Mouse (Mus musculus) limb, embryonic 11.5 days (tissue): ENCODE data around the gene Zranb1. TPM values are rescaled to one million over a fixed set of nuclear protein-coding genes. Genes with fewer than 3 reads are reported as not detected.

ENCODE experiments used
- ATAC-seq: fragments of 200-750 bp; cut with Nextera tagmentation; 2 replicates; pipeline ENCODE4 v1.8.0; 2017; ENCODE audit warnings: low read depth; ENCODE audit not compliant: insufficient number of reproducible peaks, low FRiP score, low TSS enrichment
- DNase-seq: peaks from one replicate; pipeline ENCODE4 v3.0.0-alpha.2; 2015; ENCODE audit warnings: low spot score
- H3K27ac ChIP-seq: fragments of 300-500 bp; sonication (generic); replicated peaks from 2 replicates; pipeline ENCODE4 v1.5.1; 2014; ENCODE audit warnings: low read depth, mild to moderate bottlenecking, low read length
- H3K27me3 ChIP-seq: fragments of 300-500 bp; sonication (generic); 2 replicates; pipeline ENCODE4 v1.6.1; 2014; ENCODE audit warnings: mild to moderate bottlenecking, low read length, mixed read lengths; ENCODE audit not compliant: control insufficient read depth, insufficient read depth
- H3K36me3 ChIP-seq: fragments of 300-500 bp; sonication (generic); 2 replicates; pipeline ENCODE4 v1.6.1; 2014; ENCODE audit warnings: mild to moderate bottlenecking, low read length, moderate library complexity, mixed read lengths; ENCODE audit not compliant: control insufficient read depth, insufficient read depth
- H3K4me1 ChIP-seq: fragments of 300-500 bp; sonication (generic); 2 replicates; pipeline ENCODE4 v1.6.1; 2014; ENCODE audit warnings: low read length, mixed read lengths; ENCODE audit not compliant: control insufficient read depth, insufficient read depth
- H3K4me2 ChIP-seq: fragments of 300-500 bp; sonication (generic); 2 replicates; pipeline ENCODE4 v1.6.1; 2014; ENCODE audit warnings: low read depth, mild to moderate bottlenecking, moderate library complexity; ENCODE audit not compliant: severe bottlenecking
- H3K4me3 ChIP-seq: fragments of 300-500 bp; sonication (generic); 2 replicates; pipeline ENCODE4 v1.5.1; 2014; ENCODE audit warnings: low read depth, low read length
- H3K9ac ChIP-seq: fragments of 300-500 bp; sonication (generic); 2 replicates; pipeline ENCODE4 v1.6.1; 2014; ENCODE audit warnings: mild to moderate bottlenecking, low read length
- H3K9me3 ChIP-seq: fragments of 300-500 bp; sonication (generic); 2 replicates; pipeline ENCODE4 v1.6.1; 2016; ENCODE audit warnings: low read length; ENCODE audit not compliant: control insufficient read depth
- WGBS: fragments of 180-500 bp; shearing (Covaris S2); extraction: QIAGEN DNeasy Blood & Tissue Kit; methylation state at CpG from one replicate; pipeline ENCODE4 v1.1.7; 2014; 5-methylcytosine and 5-hydroxymethylcytosine counted together
- polyA plus RNA-seq: library from polyadenylated mRNA; unstranded; fragments of >200 nt; fragmentation: Nextera tagmentation; extraction: Ambion mirVana; gene quantifications from 2 replicates; pipeline ENCODE4 v1.2.1, GENCODE M21; 2014

Gene Zranb1
- polyA plus RNA-seq, 1 experiment from 2014 or later, result 16.6 TPM

- Histone ChIP-seq H3K36me3 (peaks cover 4% of the 10 kb centered on the region; the same call in 1 of the 2 replicates), H3K4me3 (no peak overlapping the region), H3K27me3 (no peaks in the 10 kb centered on the region), H3K9me3 (no peaks in the 10 kb centered on the region), H3K4me2 (no peak overlapping the region), H3K27ac (no peak overlapping the region), H3K9ac (no peak overlapping the region), H3K4me1 (peaks cover 14% of the 10 kb centered on the region)
- ATAC-seq (no peak), DNase-seq (no peak)
- 94% methylated on average over 3 of the region's 3 CpGs for WGBS
Measured at GRCm38 (mm10) chr7:133010477-133010876, 79.5 kb downstream of the Zranb1 start.

- H3K27me3 ChIP-seq, result no peaks in the 10 kb centered on the region
- ATAC-seq, result no peak
- WGBS, result 60% methylated on average over 5 of the region's 5 CpGs
- H3K9ac ChIP-seq, result no peak overlapping the region
- H3K4me3 ChIP-seq, result no peak overlapping the region
- no peak overlapping the region for H3K4me2 ChIP-seq
- H3K27ac ChIP-seq, result no peak overlapping the region
- H3K4me1 ChIP-seq, result peaks cover 20% of the 10 kb centered on the region
- no peaks in the 10 kb centered on the region for H3K9me3 ChIP-seq
- H3K36me3 ChIP-seq, result peaks cover 4% of the 10 kb centered on the region; the same call in 1 of the 2 replicates
- no peak for DNase-seq
Measured at GRCm38 (mm10) chr7:133011191-133011590, 80.2 kb downstream of the Zranb1 start.

DNA sequence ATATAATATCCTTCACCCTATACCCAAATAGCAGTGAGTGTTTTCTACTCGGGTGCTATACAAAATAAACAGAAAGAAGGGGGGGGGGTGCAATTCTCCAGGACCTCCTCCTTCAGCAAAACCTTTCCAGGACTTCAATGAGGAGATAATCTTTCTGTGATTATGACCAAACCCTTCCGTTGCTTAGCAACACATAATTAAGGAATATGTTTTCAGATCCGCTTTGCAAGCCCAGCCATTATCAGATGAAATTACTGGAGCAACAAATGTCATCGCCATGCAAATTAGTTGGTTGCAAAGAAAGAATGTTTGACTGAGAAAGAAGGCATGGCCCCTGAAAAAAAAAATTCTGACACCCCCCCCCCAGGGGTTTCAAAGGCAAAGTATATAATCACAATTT is 80.7 kb downstream of the Zranb1 start:
- Histone ChIP-seq H3K4me1 (peaks cover 20% of the 10 kb centered on the region), H3K9ac (no peak overlapping the region), H3K27me3 (no peaks in the 10 kb centered on the region), H3K36me3 (peaks cover 4% of the 10 kb centered on the region; the same call in 1 of the 2 replicates), H3K9me3 (no peaks in the 10 kb centered on the region), H3K4me3 (no peak overlapping the region), H3K4me2 (no peak overlapping the region), H3K27ac (no peak overlapping the region)
- DNase-seq (no peak), ATAC-seq (no peak)
- WGBS, result 69% methylated on average over 4 of the region's 4 CpGs

GRCm38 (mm10) chr7:133012637-133013366 is 81.9 kb downstream of the Zranb1 start:
- H3K27me3 ChIP-seq, result no peaks in the 10 kb centered on the region
- WGBS, result 72% methylated on average over 14 of the region's 14 CpGs
- no peak overlapping the region for H3K27ac ChIP-seq
- H3K4me1 ChIP-seq, result peaks cover 17% of the 10 kb centered on the region
- no peak overlapping the region for H3K4me3 ChIP-seq
- ATAC-seq, result no peak
- no peak overlapping the region for H3K9ac ChIP-seq
- no peaks in the 10 kb centered on the region for H3K9me3 ChIP-seq
- no peak for DNase-seq
- no peak overlapping the region for H3K4me2 ChIP-seq
- H3K36me3 ChIP-seq, result peaks cover 2% of the 10 kb centered on the region; the same call in 1 of the 2 replicates

- Histone ChIP-seq H3K4me1 (peaks cover 17% of the 10 kb centered on the region), H3K4me3 (no peak overlapping the region), H3K27me3 (no peaks in the 10 kb centered on the region), H3K27ac (no peak overlapping the region), H3K4me2 (no peak overlapping the region), H3K9me3 (no peaks in the 10 kb centered on the region), H3K36me3 (peaks cover 2% of the 10 kb centered on the region; the same call in 1 of the 2 replicates), H3K9ac (no peak overlapping the region)
- ATAC-seq, result no peak
- 87% methylated on average over 10 of the region's 10 CpGs for WGBS
- DNase-seq, result no peak
Measured at GRCm38 (mm10) chr7:133013923-133014322, 83.0 kb downstream of the Zranb1 start.

- Histone ChIP-seq H3K36me3 (peaks cover under 1% of the 10 kb centered on the region; the same call in 1 of the 2 replicates), H3K27ac (no peak overlapping the region; the same call in 1 of the 2 replicates), H3K9ac (no peak overlapping the region), H3K4me3 (no peak overlapping the region), H3K4me2 (no peak overlapping the region), H3K9me3 (no peaks in the 10 kb centered on the region), H3K4me1 (peaks cover 19% of the 10 kb centered on the region), H3K27me3 (no peaks in the 10 kb centered on the region)
- ATAC-seq, result no peak
- WGBS, result 96% methylated on average over 14 of the region's 14 CpGs
- DNase-seq, result no peak
Measured at GRCm38 (mm10) chr7:133014631-133015030, 83.7 kb downstream of the Zranb1 start.

DNA sequence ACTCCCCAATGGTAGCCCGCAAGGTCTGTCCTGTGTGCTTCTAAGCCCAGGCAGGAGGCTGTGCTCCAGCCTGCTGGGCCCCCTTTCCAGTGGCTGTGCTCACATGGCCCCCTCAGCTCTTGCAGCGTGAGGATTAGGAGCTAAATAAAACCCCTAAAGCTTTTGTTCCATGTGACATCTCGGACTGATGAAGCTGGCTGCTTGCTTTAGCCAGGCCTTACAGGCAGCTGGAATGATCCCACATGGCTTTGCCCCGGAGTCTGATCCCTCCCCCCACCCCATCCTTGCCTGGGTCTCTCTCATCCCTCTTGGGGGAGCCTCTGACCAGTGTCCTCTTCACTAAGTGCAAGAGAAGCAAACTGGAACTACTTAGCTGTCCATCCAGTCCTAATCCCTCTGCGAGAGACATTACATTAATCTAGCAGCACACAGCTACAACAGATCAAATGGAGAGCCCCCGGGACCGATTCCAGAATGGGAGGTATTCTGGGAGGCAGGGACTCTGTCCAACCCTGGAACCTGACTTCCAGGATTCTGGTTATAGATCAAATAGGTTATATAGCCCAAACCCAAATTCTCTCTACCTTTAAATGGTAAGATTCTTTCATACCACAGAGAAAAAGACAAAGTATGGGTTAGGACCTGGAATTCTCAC is 84.6 kb downstream of the Zranb1 start:
- Histone ChIP-seq H3K4me2 (no peak overlapping the region), H3K27me3 (no peaks in the 10 kb centered on the region), H3K27ac (no peak overlapping the region; the same call in 1 of the 2 replicates), H3K9ac (no peak overlapping the region; the same call in 1 of the 2 replicates), H3K4me3 (no peak overlapping the region), H3K9me3 (no peaks in the 10 kb centered on the region), H3K4me1 (peaks cover 26% of the 10 kb centered on the region), H3K36me3 (no peaks in the 10 kb centered on the region)
- no peak for DNase-seq
- WGBS, result 60% methylated on average over 7 of the region's 7 CpGs
- ATAC-seq, result no peak

DNA sequence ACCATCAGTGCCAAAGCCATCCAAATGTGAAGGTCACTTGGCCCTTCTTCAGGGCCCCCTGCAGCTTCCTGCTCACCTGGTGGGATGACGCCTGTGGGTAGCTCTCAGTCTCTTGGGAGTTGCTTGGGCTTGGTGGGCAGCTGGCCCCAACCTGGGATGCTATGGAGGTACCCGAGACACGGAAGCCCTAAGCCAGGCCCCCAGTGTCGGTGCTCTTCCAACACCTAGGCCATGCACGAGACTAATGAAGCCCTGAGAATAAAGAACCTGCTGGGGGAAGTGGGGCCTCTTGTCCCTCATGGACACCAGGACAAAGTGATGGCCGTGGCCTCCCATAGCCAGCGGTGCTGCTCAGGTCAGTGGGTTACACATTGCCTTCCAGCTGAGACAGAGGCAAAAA is 88.0 kb downstream of the Zranb1 start:
- no peaks in the 10 kb centered on the region for H3K36me3 ChIP-seq
- H3K4me2 ChIP-seq, result no peak overlapping the region
- H3K27ac ChIP-seq, result no peak overlapping the region
- no peak overlapping the region for H3K4me3 ChIP-seq
- no peaks in the 10 kb centered on the region for H3K27me3 ChIP-seq
- H3K4me1 ChIP-seq, result peaks cover 22% of the 10 kb centered on the region
- no peaks in the 10 kb centered on the region for H3K9me3 ChIP-seq
- ATAC-seq, result no peak
- no peak for DNase-seq
- WGBS, result 71% methylated on average over 7 of the region's 7 CpGs
- no peak overlapping the region for H3K9ac ChIP-seq
